Mouse (Mus musculus) liver, embryonic 14.5 days (tissue): ENCODE measurements around the gene Sgms2. TPM values are rescaled to one million over a fixed set of nuclear protein-coding genes. Genes with fewer than 3 reads are reported as not detected.

Experiments used
- ATAC-seq: fragments of 200-750 bp; cut with Nextera tagmentation; 2 replicates; pipeline ENCODE4 v1.8.0; 2017; ENCODE audit warnings: moderate number of reproducible peaks, mild to moderate bottlenecking, moderate library complexity; ENCODE audit not compliant: insufficient read depth
- DNase-seq, 3 experiments: peaks; one replicate each; pipeline ENCODE4 v3.0.0-alpha.2; 2012 to 2013; ENCODE audit warnings: low read depth in 3 of 3, low spot score in 3 of 3
- H3K27ac ChIP-seq: fragments of 300-500 bp; sonication (generic); 2 replicates; pipeline ENCODE4 v1.5.1; 2014; ENCODE audit warnings: moderate library complexity, mild to moderate bottlenecking, control low read depth, inconsistent platforms
- H3K27me3 ChIP-seq: fragments of 300-500 bp; sonication (generic); 2 replicates; pipeline ENCODE4 v1.6.1; 2014; ENCODE audit warnings: mild to moderate bottlenecking, low read length, moderate library complexity; ENCODE audit not compliant: control insufficient read depth, insufficient read depth
- H3K36me3 ChIP-seq: fragments of 300-500 bp; sonication (generic); replicated peaks from 2 replicates; pipeline ENCODE4 v1.6.1; 2014; ENCODE audit warnings: low read depth; ENCODE audit not compliant: control insufficient read depth, insufficient read depth
- H3K4me1 ChIP-seq, 2 experiments: fragments of 200-500 bp in 1 of 2; fragments of 300-500 bp in 1 of 2; sonication (generic) in 1 of 2; replicated peaks; 2 replicates each; pipeline ENCODE4 v1.6.1; 2012 to 2014; ENCODE audit warnings: antibody characterized with exemption in 1 of 2, inconsistent platforms in 1 of 2, low read length in 1 of 2; ENCODE audit not compliant: control insufficient read depth in 2 of 2, insufficient read depth in 2 of 2
- H3K4me2 ChIP-seq: fragments of 300-500 bp; sonication (generic); 2 replicates; pipeline ENCODE4 v1.6.1; 2014; ENCODE audit warnings: low read depth, mild to moderate bottlenecking, control low read depth, moderate library complexity
- H3K4me3 ChIP-seq, 2 experiments: fragments of 200-500 bp in 1 of 2; fragments of 300-500 bp in 1 of 2; sonication (generic) in 1 of 2; 2 replicates each; pipeline ENCODE4 v1.5.1; 2012 to 2014; ENCODE audit warnings: low read depth in 2 of 2, low read length in 2 of 2, mild to moderate bottlenecking in 2 of 2, control low read depth in 1 of 2, inconsistent platforms in 1 of 2, moderate library complexity in 1 of 2; ENCODE audit not compliant: insufficient read depth in 1 of 2
- H3K9ac ChIP-seq: fragments of 300-500 bp; sonication (generic); replicated peaks from 2 replicates; pipeline ENCODE4 v1.6.1; 2014; ENCODE audit warnings: mild to moderate bottlenecking, control low read depth, moderate library complexity
- H3K9me3 ChIP-seq: fragments of 300-500 bp; sonication (generic); 2 replicates; pipeline ENCODE4 v1.6.1; 2016; ENCODE audit warnings: low read length, mixed read lengths; ENCODE audit not compliant: control insufficient read depth
- CTCF ChIP-seq: IDR thresholded peaks from 2 replicates; pipeline ENCODE4 v1.5.1; 2016; ENCODE audit warnings: antibody characterized with exemption, low read depth, control low read depth
- EP300 ChIP-seq: IDR thresholded peaks from 2 replicates; pipeline ENCODE4 v1.6.1; 2016; ENCODE audit warnings: antibody characterized with exemption, low read depth
- WGBS: fragments of 180-500 bp; shearing (Covaris S2); extraction: QIAGEN DNeasy Blood & Tissue Kit; methylation state at CpG from one replicate; pipeline ENCODE4 v1.1.7; 2014; ENCODE audit not compliant: insufficient replicate concordance; 5-methylcytosine and 5-hydroxymethylcytosine counted together
- polyA plus RNA-seq, 2 experiments: library from polyadenylated mRNA; depleted of rRNA in 1 of 2; stranded (reverse) in 1 of 2; unstranded in 1 of 2; fragments of >200 nt; fragmentation: Nextera tagmentation in 1 of 2; extraction: Ambion mirVana in 1 of 2; gene quantifications; 2 replicates each; pipeline versions ENCODE4 v1.2.1 to v1.2.3; 2012 to 2014

Sgms2 gene
- polyA plus RNA-seq, 2 experiments = 1.6 to 3.6 TPM

GRCm38 (mm10) chr3:131465536-131466260 lies 25.5 kb downstream of the Sgms2 start:
- H3K27ac ChIP-seq = no peak overlapping the region
- H3K4me1 ChIP-seq = 0 out of 4 replicates have a peak, but pooled peaks cover 0 to 2% of the 10 kb centered on the region in 2 experiments
- no peak for ATAC-seq
- no peak for DNase-seq
- no peak for TF ChIP-seq CTCF
- no peak for TF ChIP-seq EP300
- no peaks in the 10 kb centered on the region for H3K27me3 ChIP-seq
- WGBS = 45% methylated on average over 3 of the region's 3 CpGs
- H3K4me3 ChIP-seq = no peak overlapping the region
- H3K36me3 ChIP-seq = no peaks in the 10 kb centered on the region
- H3K4me2 ChIP-seq = no peak overlapping the region
- no peak overlapping the region for H3K9ac ChIP-seq
- no peaks in the 10 kb centered on the region for H3K9me3 ChIP-seq

GRCm38 (mm10) chr3:131372996-131373395 lies 118.2 kb downstream of the Sgms2 start:
- H3K4me2 ChIP-seq = no peak overlapping the region
- H3K4me3 ChIP-seq = no peak overlapping the region
- H3K36me3 ChIP-seq = no peaks in the 10 kb centered on the region
- no peaks in the 10 kb centered on the region for H3K27me3 ChIP-seq
- ATAC-seq (no peak), DNase-seq (no peak)
- no peaks in the 10 kb centered on the region for H3K9me3 ChIP-seq
- no peak for TF ChIP-seq CTCF
- TF ChIP-seq EP300 = no peak
- H3K4me1 ChIP-seq = no peaks in the 10 kb centered on the region
- 62% methylated on average over 7 of the region's 7 CpGs for WGBS
- H3K9ac ChIP-seq = no peak overlapping the region
- no peak overlapping the region for H3K27ac ChIP-seq

DNA sequence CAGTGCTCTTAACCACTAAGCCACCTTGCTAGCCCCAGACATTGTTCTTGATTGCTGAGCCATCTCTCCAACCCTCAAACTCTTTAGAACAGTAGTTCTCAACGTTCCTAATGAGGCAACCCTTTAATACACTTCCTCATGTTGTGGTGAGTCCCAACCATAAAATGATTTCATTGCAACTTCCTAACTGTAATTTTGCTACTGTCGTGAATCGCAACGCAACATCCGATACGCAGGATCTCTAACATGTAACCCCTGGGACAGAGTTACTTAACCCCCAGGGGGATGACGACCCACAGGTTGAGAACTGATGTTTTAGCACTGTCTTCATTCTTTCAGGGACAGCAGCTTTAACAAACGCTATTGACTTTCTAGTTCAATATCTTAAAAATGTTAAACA lies 122.5 kb downstream of the Sgms2 start:
- Histone ChIP-seq H3K4me3 (no peak overlapping the region), H3K4me2 (no peak overlapping the region), H3K27me3 (no peaks in the 10 kb centered on the region), H3K36me3 (no peaks in the 10 kb centered on the region), H3K9me3 (no peaks in the 10 kb centered on the region), H3K27ac (no peak overlapping the region), H3K4me1 (0 out of 4 replicates have a peak, but pooled peaks cover 0 to 2% of the 10 kb centered on the region in 2 experiments), H3K9ac (no peak overlapping the region)
- ATAC-seq (no peak), DNase-seq (peak in 1 of 3 experiments; percentile 20)
- TF ChIP-seq CTCF (no peak), EP300 (peak; percentile 19; the same call in 1 of the 2 replicates)
- 62% methylated on average over 8 of the region's 8 CpGs for WGBS

DNA sequence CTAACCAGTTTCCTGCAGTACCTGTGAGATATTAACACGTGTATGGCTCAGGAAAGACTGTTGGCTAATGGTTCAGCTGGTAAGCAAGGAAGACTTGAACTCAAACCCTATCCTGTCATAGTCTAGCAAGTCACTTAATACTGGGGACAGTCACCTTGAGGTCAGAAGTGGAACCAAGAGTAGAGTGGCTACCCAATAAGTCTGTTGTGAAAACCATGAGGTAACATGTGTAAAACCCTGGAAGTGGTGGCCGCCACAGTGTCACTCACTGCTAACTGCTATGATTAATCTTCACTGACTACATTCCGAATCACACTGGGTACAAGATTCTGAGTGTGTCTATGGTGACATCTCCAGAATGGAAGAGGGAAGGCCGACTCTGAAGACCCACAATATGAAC lies 123.8 kb downstream of the Sgms2 start:
- 57% methylated on average over 4 of the region's 4 CpGs for WGBS
- TF ChIP-seq CTCF = no peak
- TF ChIP-seq EP300 = no peak
- no peak for ATAC-seq
- no peak overlapping the region for H3K9ac ChIP-seq
- H3K9me3 ChIP-seq = no peaks in the 10 kb centered on the region
- peaks cover 0 to 5% of the 10 kb centered on the region in 2 experiments; a peak in 1 of 4 replicates for H3K4me1 ChIP-seq
- DNase-seq = no peak
- no peak overlapping the region for H3K4me3 ChIP-seq
- no peaks in the 10 kb centered on the region for H3K36me3 ChIP-seq
- no peak overlapping the region for H3K4me2 ChIP-seq
- no peak overlapping the region for H3K27ac ChIP-seq
- H3K27me3 ChIP-seq = no peaks in the 10 kb centered on the region

DNA sequence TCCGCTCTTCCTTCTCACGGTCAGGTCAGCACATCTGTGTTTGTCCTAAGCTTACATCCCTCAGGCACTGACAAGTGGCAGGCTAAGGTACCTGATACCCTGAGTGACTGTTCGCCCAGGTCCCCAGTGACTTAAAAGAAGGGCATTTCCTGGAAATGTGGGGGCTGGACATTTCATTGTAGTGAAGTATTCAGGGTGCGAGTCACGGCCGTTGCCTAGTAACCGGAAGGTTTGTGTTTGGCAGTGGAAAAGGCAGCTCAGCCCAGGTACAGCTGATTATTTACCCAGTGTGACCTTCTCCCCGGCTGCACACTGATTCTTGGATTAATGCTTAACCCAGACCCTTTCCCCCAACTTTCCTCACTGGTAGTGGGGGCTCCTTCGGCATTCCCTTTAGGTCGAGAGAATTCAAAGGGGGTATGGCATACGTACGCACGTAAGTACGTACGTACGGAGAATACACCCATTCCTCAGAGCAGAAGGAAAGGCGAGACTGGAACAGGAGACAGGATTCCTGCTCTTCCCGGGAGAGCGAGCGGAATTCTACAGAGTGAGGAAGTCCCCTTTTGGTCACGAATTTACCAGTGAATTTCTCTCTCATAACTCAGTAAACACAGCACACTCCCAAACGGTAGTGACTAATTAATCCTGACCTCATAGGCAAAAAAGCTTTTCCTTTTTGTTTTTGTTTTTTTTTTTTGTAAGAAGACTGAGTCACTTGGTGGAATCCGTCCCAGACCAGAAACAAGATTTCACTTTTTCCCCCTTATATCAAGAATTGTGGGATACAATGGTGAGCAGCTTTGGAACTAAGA lies 126.4 kb downstream of the Sgms2 start:
- DNase-seq (peak; percentile 28 to 37 (median 31)), ATAC-seq (peak; percentile 73)
- H3K4me1 ChIP-seq = peaks cover 0 to 5% of the 10 kb centered on the region in 2 experiments; a peak in 1 of 4 replicates

More for the DNA sequence above, 126.4 kb downstream of the Sgms2 start:
- Histone ChIP-seq H3K4me3 (peak overlapping the region in 1 of 2 experiments; percentile 15; a peak in 2 of 4 replicates), H3K9ac (no peak overlapping the region), H3K27me3 (no peaks in the 10 kb centered on the region), H3K27ac (no peak overlapping the region), H3K4me2 (peak overlapping the region; percentile 27), H3K9me3 (no peaks in the 10 kb centered on the region), H3K36me3 (no peaks in the 10 kb centered on the region)
- TF ChIP-seq EP300 (no peak), CTCF (no peak)
- WGBS = 58% methylated on average over 23 of the region's 23 CpGs
